Mouse (Mus musculus) liver, embryonic 13.5 days (tissue): ENCODE results near the gene Gemin4. TPM values are rescaled to one million over a fixed set of nuclear protein-coding genes. Genes with fewer than 3 reads are reported as not detected.

ENCODE experiments used
- ATAC-seq: fragments of 200-750 bp; cut with Nextera tagmentation; 2 replicates; pipeline ENCODE4 v1.8.0; 2017; ENCODE audit warnings: low read depth, mild to moderate bottlenecking, moderate number of reproducible peaks, moderate library complexity
- DNase-seq: peaks from one replicate; pipeline ENCODE4 v3.0.0; 2022
- H3K27ac ChIP-seq: fragments of 300-500 bp; sonication (generic); 2 replicates; pipeline ENCODE4 v1.5.1; 2015; ENCODE audit warnings: moderate library complexity, mild to moderate bottlenecking, inconsistent platforms
- H3K27me3 ChIP-seq: fragments of 300-500 bp; sonication (generic); 2 replicates; pipeline ENCODE4 v1.6.1; 2015; ENCODE audit warnings: mild to moderate bottlenecking, inconsistent platforms
- H3K36me3 ChIP-seq: fragments of 300-500 bp; sonication (generic); 2 replicates; pipeline ENCODE4 v1.6.1; 2015; ENCODE audit warnings: mild to moderate bottlenecking, inconsistent platforms
- H3K4me1 ChIP-seq: fragments of 300-500 bp; sonication (generic); replicated peaks from 2 replicates; pipeline ENCODE4 v1.6.1; 2015; ENCODE audit warnings: inconsistent platforms
- H3K4me2 ChIP-seq: fragments of 300-500 bp; sonication (generic); 2 replicates; pipeline ENCODE4 v1.6.1; 2015; ENCODE audit warnings: inconsistent platforms, mild to moderate bottlenecking, moderate library complexity
- H3K4me3 ChIP-seq: fragments of 300-500 bp; sonication (generic); replicated peaks from 2 replicates; pipeline ENCODE4 v1.5.1; 2015; ENCODE audit warnings: mild to moderate bottlenecking, inconsistent platforms
- H3K9ac ChIP-seq: fragments of 300-500 bp; sonication (generic); 2 replicates; pipeline ENCODE4 v1.6.1; 2015; ENCODE audit warnings: mild to moderate bottlenecking, inconsistent platforms
- H3K9me3 ChIP-seq: fragments of 300-500 bp; sonication (generic); replicated peaks from 2 replicates; pipeline ENCODE4 v1.6.1; 2016; ENCODE audit warnings: inconsistent platforms
- WGBS: fragments of 180-500 bp; shearing (Covaris S2); methylation state at CpG from one replicate; pipeline ENCODE4 v1.1.7; 2015; ENCODE audit not compliant: insufficient replicate concordance; 5-methylcytosine and 5-hydroxymethylcytosine counted together
- polyA plus RNA-seq: library from polyadenylated mRNA; unstranded; fragments of >200 nt; fragmentation: Nextera tagmentation; extraction: Ambion mirVana; gene quantifications from 2 replicates; pipeline ENCODE4 v1.2.1, GENCODE M21; 2015

The Gemin4 gene
- 22.5 and 24.6 TPM in 2 replicates for polyA plus RNA-seq

DNA sequence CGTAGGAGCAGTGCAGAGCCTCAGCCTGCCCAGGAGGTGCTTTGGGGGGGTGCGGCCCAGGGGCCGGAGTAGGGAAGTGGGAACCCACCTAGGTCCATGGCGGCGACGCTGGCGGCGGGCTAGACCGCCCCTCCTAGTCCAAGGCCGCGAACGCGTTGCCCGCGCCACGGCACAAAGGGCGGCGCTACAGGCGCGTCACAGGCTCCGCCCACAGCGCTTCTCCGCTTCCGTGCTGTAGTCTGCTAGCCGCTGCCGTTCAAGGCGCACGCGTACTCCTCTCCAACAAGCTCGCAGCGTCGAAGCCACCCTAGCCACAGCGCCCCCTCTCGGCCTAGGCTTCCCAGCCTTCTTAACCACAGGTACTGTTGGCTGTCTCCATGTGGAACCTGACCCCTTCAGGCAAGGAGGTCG is at the start of gene Gemin4, which contains the start of gene Dbil5:
TSS of gene Gemin4 (minus strand) at position 275 of the 411 bp plus-strand sequence.
TSS of gene Dbil5 (plus strand) at position 219 of the 411 bp plus-strand sequence.
- H3K4me3 ChIP-seq, result peak within 1 kb of the TSS; percentile 90
- ATAC-seq (peak; percentile 98), DNase-seq (peak; percentile 96)
- peaks cover 36% of the 10 kb centered on the region for H3K4me1 ChIP-seq
- H3K27ac ChIP-seq, result peak within 1 kb of the TSS; percentile 79
- no peaks in the 10 kb centered on the region for H3K27me3 ChIP-seq
- peak within 1 kb of the TSS; percentile 92 for H3K9ac ChIP-seq
- no peaks in the 10 kb centered on the region for H3K9me3 ChIP-seq
- H3K36me3 ChIP-seq, result peaks cover 43% of the 10 kb centered on the region
- WGBS, result under 1% methylated on average over 35 of the region's 35 CpGs
- peak within 1 kb of the TSS; percentile 97 for H3K4me2 ChIP-seq

DNA sequence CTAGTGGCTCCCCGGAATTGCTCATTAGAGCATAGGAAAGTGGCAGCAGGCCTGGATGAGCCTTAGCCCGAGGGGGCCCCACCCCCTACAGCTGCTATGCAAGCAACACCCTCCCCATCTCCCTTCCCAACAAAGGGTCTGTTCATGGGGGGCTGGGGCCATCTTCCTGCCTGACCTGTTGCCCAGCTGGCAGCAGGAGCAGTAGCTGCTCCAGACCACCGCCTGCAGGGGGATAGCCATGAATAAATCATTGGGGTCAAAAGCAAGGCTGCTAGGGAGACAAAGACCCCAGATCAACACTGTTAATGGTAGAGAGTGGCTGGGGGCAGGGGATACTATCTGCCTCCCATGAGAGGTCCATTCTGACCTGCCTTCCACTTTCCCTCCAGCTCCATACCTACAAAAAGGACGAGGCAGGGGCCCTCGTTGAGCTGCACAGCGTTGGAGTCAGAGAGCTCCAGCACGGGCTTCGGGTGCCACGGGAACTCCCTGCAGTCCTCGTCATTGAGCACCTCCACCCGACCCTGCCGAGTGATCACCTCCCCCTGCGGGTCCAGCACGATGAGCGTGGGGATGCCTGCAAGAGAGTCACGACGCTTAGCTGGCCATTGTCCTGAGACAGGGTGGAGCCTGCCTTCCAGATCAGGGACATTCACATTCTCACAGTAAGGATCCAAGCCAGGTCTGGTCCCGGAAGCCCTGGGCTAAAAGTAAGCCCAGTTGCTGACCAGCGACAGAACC is 45.3 kb upstream of the Gemin4 start:
- Histone ChIP-seq H3K4me1 (peaks cover 11% of the 10 kb centered on the region; the same call in 1 of the 2 replicates), H3K27me3 (no peaks in the 10 kb centered on the region), H3K9ac (no peak overlapping the region), H3K4me3 (no peak overlapping the region), H3K36me3 (no peaks in the 10 kb centered on the region), H3K27ac (no peak overlapping the region), H3K9me3 (no peaks in the 10 kb centered on the region), H3K4me2 (no peak overlapping the region)
- 52% methylated on average over 19 of the region's 19 CpGs for WGBS
- ATAC-seq, result no peak
- DNase-seq, result no peak

DNA sequence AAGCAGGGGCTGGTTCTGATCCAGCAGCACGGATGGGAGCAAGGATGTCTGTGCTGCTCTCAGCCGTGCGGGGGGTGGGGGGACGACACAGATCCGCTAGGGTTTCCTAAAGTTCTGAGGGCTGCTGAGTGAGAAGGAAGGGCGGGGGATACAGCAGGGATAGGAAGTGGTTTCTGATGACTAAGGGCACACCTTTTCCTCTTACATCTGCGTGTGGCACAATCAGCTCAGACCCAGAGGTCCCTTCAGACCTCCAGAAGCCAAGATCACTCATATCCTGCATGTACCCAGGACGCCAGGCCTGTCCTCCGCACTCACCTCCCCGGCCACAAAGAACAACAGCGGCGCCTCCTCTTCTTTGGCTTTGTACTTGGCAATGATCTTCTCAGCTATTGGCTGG is 43.8 kb upstream of the Gemin4 start:
- no peak overlapping the region for H3K4me3 ChIP-seq
- H3K27ac ChIP-seq, result no peak overlapping the region
- H3K27me3 ChIP-seq, result no peaks in the 10 kb centered on the region
- DNase-seq (no peak), ATAC-seq (no peak)
- H3K4me1 ChIP-seq, result peaks cover 11% of the 10 kb centered on the region; the same call in 1 of the 2 replicates
- no peak overlapping the region for H3K9ac ChIP-seq
- H3K4me2 ChIP-seq, result no peak overlapping the region
- WGBS, result 27% methylated on average over 12 of the region's 12 CpGs
- no peaks in the 10 kb centered on the region for H3K36me3 ChIP-seq
- no peaks in the 10 kb centered on the region for H3K9me3 ChIP-seq

DNA sequence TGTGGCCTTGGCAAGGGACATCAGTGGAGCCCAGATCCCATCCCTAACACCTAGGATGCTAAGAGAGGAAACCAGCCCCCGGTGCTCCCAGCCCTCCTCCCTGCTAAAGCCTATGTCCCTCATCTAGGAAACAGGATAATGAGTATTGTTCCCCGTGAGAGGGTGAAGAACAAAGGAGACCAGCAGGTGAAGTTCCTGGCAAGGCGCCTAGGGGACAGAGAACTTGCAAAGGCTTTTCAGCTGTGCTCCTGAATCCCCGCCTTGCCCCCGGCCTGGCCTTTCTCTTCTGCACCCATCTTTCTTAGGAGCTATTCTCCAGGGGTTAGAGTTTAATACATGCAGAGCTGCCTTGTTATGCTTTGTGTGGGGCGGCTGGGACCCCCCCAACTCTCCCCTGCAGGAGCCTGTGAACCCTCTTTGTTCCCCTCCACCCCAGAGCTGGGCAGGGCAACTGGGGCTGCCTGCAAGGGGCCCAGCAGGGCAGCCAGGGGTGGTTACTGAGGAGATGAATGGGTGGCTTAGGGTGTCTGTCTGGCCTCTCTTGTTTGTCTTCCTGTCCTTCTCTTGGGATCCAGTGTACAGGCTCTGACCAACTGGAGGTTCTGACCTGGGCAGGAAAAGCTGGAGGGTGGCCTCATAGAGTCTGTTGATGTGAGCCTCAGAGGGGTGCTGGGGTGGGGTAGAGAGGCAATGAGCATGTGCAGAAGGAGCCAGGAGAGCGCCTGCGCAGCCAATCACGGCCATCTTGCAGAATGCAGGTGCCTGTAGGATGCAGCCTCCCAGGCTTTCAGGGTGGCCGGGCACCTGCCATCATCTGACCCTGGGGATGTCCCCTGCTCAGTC is 43.0 kb upstream of the Gemin4 start:
- Histone ChIP-seq H3K4me3 (no peak overlapping the region), H3K4me2 (no peak overlapping the region), H3K9ac (no peak overlapping the region), H3K36me3 (no peaks in the 10 kb centered on the region), H3K4me1 (peaks cover 11% of the 10 kb centered on the region; the same call in 1 of the 2 replicates), H3K27me3 (no peaks in the 10 kb centered on the region), H3K27ac (no peak overlapping the region), H3K9me3 (no peaks in the 10 kb centered on the region)
- no peak for DNase-seq
- 62% methylated on average over 10 of the region's 10 CpGs for WGBS
- ATAC-seq, result no peak

DNA sequence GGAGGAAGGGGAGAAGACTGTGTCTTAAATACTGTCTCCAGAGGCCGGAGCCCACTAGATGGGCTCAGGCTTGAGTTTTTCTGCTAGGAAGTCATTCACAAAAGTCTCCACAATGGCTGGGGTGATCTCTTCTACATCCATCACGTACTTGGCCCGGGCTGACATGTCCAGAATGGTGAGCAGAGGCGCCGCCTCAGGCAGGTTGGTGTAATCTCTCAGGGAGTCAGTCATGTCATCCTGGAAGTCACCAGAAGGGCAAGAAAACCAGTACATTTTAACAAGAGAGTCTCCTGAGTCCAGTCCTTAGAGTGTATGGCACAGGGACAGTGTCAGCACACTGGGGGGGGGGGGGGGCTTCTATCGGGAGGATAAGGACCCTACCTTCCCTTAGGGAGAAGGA is 41.0 kb upstream of the Gemin4 start:
- no peak overlapping the region for H3K9ac ChIP-seq

DNA sequence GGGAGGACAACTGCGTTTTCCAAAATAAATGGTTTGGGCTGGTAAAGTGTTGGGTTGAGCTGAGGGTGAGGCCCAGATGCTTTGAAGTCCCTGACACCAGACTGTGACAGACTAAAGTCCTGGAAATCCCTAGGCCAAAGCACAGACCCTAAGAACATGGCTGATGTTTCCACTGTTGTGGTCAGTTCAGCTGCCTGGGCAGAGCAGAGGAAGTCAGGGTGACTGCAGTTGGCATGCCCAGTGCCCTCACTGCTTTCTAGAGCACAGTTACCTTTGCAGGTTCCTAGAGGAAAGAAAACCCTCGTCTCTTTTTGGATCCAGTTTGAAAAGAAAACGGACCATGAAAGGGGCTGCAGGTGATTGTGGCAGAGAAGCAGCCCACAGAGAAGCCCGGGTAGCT is 39.9 kb upstream of the Gemin4 start:
- H3K36me3 ChIP-seq, result no peaks in the 10 kb centered on the region
- H3K4me2 ChIP-seq, result no peak overlapping the region
- no peaks in the 10 kb centered on the region for H3K27me3 ChIP-seq
- DNase-seq (no peak), ATAC-seq (no peak)
- peaks cover 14% of the 10 kb centered on the region; the same call in 1 of the 2 replicates for H3K4me1 ChIP-seq
- no peak overlapping the region for H3K9ac ChIP-seq
- H3K27ac ChIP-seq, result no peak overlapping the region
- H3K4me3 ChIP-seq, result no peak overlapping the region
- no peaks in the 10 kb centered on the region for H3K9me3 ChIP-seq
- WGBS, result 63% methylated on average over 4 of the region's 4 CpGs

More for the DNA sequence above, 41.0 kb upstream of the Gemin4 start:
- DNase-seq (no peak), ATAC-seq (no peak)
- no peak overlapping the region for H3K4me3 ChIP-seq
- no peaks in the 10 kb centered on the region for H3K36me3 ChIP-seq
- WGBS, result 70% methylated on average over 6 of the region's 6 CpGs
- no peak overlapping the region for H3K4me2 ChIP-seq
- H3K27ac ChIP-seq, result no peak overlapping the region
- H3K4me1 ChIP-seq, result peaks cover 11% of the 10 kb centered on the region; the same call in 1 of the 2 replicates
- no peaks in the 10 kb centered on the region for H3K9me3 ChIP-seq
- no peaks in the 10 kb centered on the region for H3K27me3 ChIP-seq

DNA sequence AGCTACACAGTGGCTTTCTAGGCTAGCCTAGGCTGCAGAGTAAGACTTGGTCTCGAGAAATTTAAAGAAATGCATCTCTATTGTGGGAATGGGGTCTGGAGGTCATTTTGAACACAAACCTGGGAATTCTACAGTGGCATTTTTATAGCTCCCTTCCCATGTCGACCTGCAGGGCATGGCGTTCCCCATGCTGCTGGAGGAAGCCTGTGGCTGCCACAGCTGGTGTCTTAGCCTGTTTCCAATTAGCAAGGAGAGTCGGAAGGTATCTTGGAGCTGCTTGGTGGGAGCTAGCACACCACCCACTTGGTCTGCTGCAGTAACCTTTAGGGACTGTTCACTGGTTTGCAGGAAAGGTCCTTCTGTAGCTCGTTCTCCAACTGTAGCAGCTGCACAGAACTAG is 38.7 kb upstream of the Gemin4 start:
- H3K9me3 ChIP-seq, result no peaks in the 10 kb centered on the region
- H3K36me3 ChIP-seq, result peaks cover 6% of the 10 kb centered on the region
- H3K27ac ChIP-seq, result no peak overlapping the region
- DNase-seq, result no peak
- no peak overlapping the region for H3K4me3 ChIP-seq
- H3K27me3 ChIP-seq, result no peaks in the 10 kb centered on the region
- H3K4me1 ChIP-seq, result peaks cover 7% of the 10 kb centered on the region; the same call in 1 of the 2 replicates
- no peak overlapping the region for H3K9ac ChIP-seq
- H3K4me2 ChIP-seq, result no peak overlapping the region
- WGBS, result 46% methylated on average over 5 of the region's 5 CpGs
- no peak for ATAC-seq

DNA sequence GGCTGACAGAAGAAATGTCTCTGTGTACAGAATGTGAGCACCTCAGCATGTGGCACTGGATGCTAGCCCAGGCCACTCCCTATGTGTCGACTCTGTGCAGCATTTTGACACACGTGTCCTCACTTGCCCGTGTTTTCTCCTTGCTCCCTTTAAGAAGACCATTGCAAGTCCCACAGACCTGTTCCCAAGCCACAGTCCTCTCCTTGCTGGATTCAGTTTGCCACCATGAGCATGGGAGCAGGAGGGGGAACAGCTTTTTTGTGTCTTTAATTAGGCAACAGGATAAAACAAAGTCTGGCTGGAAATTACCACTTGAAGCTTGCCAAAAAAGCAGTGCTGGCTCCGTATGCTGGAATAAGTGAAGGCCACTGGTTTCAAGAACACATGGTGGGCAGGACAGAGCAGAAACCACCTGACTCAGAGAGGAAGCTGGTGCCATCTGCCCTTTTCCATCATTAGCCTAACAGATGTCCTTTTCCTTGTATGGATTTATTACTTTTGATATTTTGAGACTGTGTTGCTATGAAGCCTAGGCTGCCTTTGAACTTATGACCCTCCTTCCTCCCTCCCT is 38.1 kb upstream of the Gemin4 start:
- WGBS, result 69% methylated on average over 4 of the region's 4 CpGs
- H3K9ac ChIP-seq, result no peak overlapping the region
- no peak for DNase-seq
- 0 out of 2 replicates have a peak, but pooled peaks cover 3% of the 10 kb centered on the region for H3K4me1 ChIP-seq
- H3K36me3 ChIP-seq, result peaks cover 13% of the 10 kb centered on the region
- no peaks in the 10 kb centered on the region for H3K9me3 ChIP-seq
- H3K4me3 ChIP-seq, result no peak overlapping the region
- H3K27me3 ChIP-seq, result no peaks in the 10 kb centered on the region
- no peak overlapping the region for H3K27ac ChIP-seq
- H3K4me2 ChIP-seq, result no peak overlapping the region
- no peak for ATAC-seq

DNA sequence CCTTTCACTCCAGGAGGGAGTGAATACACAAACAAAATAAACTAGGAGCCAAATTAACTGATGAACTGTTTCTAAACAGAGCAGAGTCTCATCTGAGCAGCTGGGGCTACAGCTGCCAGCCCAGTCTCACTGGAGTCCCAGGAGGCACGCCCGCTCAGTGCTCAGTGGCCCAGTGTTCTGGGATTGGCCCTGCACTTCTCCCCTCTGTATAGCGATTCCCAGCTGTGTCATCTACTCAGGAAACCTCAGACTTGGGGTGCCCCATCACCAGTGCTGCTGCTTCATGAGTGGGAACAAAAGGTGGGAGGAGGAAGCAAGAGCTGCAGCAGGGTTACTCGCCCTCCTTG is 36.4 kb upstream of the Gemin4 start:
- WGBS, result 81% methylated on average over 4 of the region's 4 CpGs
- H3K27ac ChIP-seq, result no peak overlapping the region

DNA sequence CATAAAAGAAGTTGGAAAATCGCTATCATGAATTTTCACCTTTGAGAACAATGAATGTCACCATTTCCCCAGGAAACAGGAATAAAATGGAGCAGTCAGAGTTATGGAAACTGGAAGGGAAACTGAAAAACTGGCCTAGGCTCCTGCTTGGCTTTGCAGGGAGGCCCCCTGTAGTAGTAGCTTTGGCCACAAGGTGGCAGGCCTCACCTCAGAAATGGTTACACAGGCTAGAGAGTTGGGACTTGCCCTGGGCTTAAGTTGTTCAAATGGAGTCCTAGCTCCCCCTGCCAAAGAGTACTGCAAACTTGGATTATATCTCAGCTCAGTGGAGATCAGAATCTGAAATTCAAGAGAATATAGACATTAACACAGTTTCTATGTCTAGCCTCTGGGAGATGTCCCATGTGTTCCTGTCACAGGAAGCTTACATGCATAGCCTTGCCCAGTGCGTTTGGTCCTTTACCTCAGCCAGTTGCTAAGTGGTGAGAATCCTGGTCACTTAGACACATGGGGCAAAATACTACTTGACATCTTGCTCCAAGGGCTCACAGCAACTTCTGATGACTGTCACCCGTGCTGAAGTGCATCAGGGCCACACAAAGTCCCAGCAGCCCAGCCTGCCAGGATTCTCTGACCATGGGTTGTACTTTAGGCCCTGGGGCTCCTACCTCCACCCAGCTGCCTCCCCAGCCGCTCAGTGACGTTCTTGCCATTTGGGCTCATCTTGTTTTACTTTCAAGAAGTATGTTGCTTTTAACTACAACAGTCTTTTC is 35.9 kb upstream of the Gemin4 start:
- H3K4me3 ChIP-seq, result no peak overlapping the region
- ATAC-seq (peak; percentile 62), DNase-seq (peak; percentile 59)
- no peaks in the 10 kb centered on the region for H3K9me3 ChIP-seq
- peaks cover 34% of the 10 kb centered on the region for H3K36me3 ChIP-seq
- no peak overlapping the region for H3K9ac ChIP-seq
- H3K4me1 ChIP-seq, result 0 out of 2 replicates have a peak, but pooled peaks cover 3% of the 10 kb centered on the region
- no peak overlapping the region for H3K4me2 ChIP-seq
- H3K27ac ChIP-seq, result no peak overlapping the region
- WGBS, result 58% methylated on average over 5 of the region's 5 CpGs
- no peaks in the 10 kb centered on the region for H3K27me3 ChIP-seq

More for the DNA sequence above, 36.4 kb upstream of the Gemin4 start:
- H3K27me3 ChIP-seq, result no peaks in the 10 kb centered on the region
- ATAC-seq (no peak), DNase-seq (no peak)
- no peak overlapping the region for H3K4me3 ChIP-seq
- H3K4me1 ChIP-seq, result 0 out of 2 replicates have a peak, but pooled peaks cover 3% of the 10 kb centered on the region
- H3K9ac ChIP-seq, result no peak overlapping the region
- H3K36me3 ChIP-seq, result peaks cover 29% of the 10 kb centered on the region
- H3K9me3 ChIP-seq, result no peaks in the 10 kb centered on the region
- H3K4me2 ChIP-seq, result no peak overlapping the region
